Mouse (Mus musculus): Measurements from ENCODE around the gene Slc16a5.
"Not testable (repeated sequence)": the region's sequence is repeated elsewhere in the genome, so short reads cannot be mapped to it uniquely, and the experiment has no call there.

The Slc16a5 gene

DNA sequence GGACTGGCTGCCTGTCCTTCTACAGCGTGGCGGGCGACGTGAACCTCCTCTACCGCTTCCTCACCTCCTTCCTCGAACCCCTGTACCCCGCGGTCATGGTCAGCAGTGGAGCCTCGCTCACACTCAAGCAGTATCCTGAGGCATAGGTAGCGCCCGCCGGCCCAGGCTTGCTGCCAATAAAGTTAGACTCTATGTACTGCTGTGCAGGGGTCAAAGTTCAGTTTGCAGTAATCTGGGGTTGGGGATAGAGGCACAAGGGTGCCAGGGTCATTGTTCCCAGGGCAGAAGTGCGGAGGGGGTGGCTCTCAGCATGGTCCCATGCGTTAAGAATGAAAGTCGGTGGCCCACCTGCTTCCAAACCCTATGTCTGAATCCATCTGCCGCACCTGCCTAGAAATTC lies 14.2 kb upstream of the Slc16a5 start:
- no peak for DNase-seq

DNA sequence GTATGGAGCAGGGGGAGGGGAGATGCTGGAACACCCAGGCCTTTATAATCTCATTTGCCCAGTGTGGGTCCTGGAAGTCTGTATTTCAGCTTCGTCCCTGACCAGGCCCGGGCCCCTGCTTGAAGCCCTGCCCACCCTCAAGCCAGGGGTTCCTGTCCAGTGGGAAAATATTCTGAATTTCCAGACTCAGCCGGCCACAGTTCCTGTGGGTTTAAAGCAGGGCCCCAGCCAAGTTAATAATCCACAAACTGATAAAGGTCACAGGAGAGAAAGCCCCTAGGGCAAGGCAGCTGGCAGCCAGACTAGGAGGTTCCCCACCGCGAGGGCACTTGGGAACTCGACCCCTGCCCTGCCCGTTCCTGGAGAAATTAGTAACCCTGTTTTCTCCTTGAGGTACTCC lies 13.3 kb upstream of the Slc16a5 start:
- no peak for DNase-seq

DNA sequence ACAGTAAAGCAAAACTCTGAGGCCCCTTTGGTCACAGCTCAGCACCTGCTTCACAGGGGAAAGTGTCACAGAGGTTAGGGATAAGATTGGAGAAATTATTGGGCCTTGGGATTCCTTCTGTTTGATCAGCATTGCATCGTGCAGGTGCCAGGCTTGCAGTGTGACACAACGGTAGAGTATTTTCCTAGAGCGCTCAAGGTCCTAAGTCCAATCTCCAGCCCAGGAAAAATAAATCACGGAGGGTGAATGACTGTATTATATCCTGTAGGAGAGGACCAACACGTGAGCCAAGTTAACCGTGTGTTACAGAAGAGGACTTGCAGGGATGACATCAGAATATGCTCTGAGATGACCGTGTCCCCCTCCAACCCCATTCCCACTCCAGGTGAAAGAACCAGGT lies 12.1 kb upstream of the Slc16a5 start:
- DNase-seq, result no peak

DNA sequence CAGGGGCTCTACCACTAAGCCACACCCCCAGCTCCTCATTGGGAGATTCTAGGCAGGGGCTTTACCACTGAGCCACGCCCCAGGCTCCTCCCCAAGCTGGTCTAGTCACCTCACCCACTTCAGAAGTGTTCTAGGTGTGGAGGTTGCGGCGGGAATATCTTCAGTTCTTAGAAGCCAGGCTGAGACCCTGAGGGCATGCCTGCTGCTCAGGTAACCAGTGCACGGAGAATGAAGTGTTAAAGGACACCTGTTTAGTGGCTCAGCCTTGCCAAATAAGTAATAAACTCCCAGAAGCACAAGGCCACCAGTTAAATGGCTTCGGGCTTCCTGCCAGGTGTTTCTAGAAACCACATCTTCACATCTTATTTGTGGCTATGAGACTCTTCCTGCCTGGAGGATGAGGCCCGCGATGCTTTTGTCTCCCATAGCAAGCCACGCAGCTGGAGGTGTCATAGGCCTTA lies 10.5 kb upstream of the Slc16a5 start:
- no peak for DNase-seq

DNA sequence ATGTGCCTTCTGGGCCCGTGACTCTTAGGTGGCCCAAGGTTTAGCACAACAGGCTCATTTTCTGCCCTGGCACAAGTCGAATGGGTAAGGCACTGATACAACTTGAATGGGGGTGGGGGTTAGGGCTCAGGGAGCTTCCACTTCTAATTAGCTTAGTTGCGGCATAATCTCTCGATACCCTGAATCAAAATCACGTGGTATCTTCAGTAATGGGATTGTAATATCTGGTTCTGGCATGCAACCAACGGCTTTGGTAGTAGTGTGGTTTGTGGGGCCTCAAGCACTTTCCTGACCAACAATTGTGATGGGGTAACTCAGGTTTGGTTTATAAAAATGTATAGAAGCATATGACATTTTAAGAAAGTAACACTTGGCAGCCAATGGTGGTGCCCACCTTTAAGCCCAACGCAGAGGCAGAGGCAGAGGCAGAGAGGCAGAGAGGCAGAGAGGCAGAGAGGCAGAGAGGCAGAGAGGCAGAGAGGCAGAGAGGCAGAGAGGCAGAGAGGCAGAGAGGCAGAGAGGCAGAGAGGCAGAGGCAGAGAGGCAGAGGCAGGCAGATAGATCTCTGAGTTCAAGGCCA lies 9.9 kb upstream of the Slc16a5 start:
- DNase-seq, result no peak

DNA sequence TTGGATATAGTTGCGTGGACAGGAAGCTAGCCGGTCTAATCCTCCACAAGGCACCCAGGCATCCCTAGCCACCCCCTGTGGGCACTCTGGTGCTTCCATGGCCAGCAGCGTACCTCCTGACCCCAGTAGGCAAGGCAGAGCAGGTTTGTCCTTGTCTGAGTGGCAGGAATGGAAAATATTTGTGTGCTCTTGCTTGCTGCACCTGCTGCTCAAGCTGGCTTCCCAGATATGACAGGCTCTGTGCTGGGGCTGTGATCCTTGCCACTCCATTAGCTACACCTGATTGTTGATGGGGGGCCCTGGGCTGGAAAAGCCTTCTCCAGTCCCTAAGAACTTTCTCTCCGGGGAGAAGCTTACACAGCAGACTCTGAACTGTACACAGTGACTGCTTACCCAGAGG lies 9.0 kb upstream of the Slc16a5 start:
- DNase-seq, result no peak

DNA sequence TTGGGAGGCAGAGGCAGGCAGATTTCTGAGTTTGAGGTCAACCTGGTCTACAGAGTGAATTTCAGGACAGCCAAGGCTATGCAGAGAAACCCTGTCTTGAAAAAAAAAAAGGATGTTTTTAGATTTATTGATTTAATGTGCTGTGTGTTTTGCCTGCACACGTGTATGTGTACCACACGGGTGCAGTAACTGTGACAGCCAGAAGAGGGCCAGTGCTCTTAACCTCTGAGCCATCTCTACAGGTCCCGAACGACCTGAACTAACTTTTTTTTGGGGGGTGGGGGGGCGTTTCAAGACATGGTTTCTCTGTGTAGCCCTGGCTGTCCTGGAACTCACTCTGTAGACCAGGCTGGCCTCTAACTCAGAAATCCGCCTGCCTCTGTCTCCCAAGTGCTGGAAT lies 7.5 kb upstream of the Slc16a5 start:
- not testable (repeated sequence) for DNase-seq

DNA sequence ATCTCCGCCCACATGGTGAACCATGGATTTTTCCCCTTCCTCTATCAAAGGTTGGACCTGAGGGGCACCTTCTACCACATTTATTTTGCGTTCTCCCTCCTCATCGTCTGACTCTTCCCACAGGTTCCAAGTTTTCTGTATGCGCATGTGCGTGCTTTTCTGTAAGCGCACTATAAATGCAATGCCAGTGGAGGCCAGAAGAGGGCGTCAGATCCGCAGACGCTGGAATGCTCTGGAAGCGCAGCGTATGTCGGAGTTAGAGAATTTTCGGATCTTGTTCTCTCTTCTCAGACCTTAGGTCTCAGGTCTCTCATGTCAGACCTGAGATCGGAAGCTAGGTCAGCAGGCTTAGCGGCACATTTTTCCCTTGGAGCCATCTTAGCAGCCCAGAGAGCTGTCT lies 6.7 kb upstream of the Slc16a5 start:
- no peak for DNase-seq

DNA sequence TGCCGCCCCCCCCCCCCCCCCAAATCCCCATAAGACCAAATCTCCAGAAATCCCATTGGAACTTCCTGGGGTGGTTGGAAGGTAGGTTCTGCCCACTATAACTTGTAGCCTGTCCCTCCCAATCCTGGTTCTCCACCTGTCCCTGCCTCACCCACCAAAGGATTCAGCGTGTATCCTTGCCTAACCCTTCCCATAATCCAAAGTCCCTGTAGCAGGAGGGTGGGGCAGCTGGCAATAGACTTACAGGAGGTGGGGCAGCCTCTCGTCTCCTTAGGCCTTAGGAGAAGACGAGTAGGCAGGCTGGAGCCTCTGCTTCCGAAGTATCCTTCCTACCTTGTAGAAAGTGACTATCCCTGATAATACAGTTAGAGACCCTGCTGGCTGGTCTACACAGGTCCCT lies 6.1 kb upstream of the Slc16a5 start:
- no peak for DNase-seq

DNA sequence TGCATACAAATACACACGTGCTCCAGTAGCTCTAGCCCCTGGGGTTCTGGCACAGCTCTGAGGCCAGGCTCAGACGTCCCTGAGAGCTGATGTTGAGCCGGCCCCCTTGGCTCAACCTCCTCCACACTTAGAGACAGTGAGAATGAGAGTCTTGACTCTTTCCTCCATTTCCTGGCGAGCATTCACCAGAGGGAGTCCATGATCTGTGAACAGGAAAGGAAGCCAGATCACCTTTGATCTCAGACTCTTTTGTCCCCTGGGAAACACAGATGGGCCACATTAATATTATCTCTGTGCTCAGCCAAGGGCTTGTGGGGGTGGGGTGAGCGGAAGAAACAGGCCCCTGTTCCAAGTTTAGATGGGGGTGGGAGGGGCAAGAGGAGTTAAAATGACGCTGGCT lies 4.9 kb upstream of the Slc16a5 start:
- no peak for DNase-seq

DNA sequence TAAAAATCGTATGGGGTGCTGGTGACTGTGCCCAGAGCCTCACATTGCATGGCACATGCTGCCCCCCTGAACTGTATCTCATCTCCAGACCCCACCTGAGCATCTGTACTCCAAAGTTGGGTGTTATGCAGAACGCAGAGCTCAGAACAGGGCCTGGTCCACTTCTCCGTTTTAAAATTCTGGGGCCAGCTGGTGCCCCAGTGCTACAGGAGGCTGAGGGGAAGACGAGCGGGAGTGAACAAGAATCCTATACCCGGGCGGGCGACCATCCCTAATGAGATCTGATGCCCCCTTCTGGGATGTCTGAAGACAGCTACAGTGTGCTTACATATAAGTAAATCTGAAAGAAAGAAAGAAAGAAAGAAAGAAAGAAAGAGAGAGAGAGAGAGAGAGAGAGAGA lies 1.3 kb upstream of the Slc16a5 start:
- DNase-seq, result no peak

DNA sequence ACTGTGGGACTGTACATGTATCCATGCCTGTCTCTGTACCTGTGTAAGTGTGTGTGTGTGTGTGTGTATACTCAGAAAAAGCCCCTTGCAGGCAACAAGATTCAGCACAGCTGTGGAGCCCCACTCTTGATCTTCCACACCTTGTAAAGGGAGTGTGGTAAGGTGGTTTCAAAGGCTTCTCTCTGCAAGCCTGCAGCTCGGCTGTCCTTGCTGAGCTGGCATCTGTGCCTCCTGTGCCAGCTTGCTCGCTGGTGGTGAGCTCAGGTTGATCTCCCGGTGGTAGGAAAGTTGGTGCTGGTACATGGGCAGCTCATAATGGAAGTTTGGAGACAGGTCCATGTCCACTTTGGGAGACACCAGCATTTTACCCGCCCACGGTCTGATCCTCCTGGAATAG lies 430 bp upstream of the Slc16a5 start:
- DNase-seq, result no peak

DNA sequence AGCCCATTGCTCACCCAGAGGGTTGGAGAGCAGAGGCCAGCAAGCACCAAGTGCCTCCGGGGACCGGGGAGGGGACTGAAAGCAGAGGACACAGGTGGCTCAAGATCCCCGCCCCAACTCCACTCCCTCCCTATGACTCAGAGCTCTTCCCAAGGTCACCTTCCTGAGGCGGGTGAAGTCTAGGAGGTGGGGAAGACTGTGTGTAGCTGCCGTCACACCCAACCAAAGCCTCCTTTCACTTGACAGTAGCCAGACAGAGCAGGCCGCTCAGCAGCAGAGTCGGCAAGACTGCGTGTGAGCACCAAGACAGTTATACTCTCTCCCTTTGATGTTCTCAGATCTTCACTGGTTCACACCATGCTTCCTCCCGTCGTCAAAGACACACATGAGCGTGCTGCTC lies 1.1 kb downstream of the Slc16a5 start:
- DNase-seq, result no peak

DNA sequence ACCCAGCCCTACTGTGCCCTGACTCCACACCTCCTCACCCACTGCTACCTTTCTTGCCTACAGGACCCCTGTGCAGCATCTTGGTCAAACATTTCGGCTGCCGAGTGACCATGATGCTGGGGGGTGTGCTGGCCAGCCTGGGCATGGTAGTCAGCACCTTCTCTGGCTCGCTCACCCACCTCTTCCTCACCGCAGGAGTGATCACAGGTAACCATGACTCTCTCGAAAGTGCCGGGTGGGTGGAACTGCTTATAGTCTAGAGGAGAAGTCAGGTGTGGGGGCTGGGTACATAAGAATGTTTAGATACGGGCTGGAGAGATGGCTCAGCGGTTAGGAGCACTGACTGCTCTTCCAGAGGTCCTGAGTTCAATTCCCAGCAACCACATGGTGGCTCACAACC lies 2.6 kb downstream of the Slc16a5 start:
- DNase-seq, result no peak

DNA sequence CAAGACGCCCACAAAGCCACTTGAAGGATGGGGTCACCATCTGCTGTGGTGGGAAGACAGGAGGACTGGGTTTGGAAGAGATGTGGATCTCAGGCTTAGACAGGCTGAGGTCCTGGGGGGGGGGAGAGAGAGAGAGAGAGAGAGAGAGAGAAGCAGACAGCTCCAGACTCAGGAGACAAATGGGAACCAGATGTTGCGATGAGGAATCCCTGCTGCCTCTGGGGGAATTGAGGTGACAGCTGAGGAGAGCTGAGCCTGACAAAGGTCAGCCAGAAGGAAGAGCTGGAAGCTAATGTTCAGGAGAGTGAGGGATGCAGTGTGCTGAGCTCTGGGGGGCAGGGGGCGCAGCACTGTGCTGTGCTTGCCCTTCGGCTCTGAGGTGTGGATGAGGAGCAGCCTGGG lies 4.9 kb downstream of the Slc16a5 start:
- no peak for DNase-seq

DNA sequence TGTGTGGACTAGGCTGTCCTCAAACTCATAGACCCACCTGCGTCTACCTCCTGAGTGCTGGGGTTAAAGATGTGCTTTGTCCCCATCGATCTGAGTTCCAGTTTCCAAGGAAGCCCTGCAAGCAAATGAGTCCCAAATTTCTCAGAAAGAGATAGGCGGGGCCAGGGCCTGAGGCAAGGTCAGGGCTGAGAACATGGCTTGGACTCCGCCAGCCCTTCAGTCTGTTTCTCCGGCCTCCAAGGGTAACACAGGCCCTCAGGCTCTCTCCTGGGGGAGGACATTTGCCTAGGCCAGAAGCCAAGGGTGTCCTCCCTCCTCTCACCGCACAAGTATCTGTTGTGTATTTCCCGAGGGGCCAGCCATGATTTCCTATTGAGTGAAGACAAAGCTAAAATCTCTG lies 9.9 kb downstream of the Slc16a5 start:
- no peak for DNase-seq

DNA sequence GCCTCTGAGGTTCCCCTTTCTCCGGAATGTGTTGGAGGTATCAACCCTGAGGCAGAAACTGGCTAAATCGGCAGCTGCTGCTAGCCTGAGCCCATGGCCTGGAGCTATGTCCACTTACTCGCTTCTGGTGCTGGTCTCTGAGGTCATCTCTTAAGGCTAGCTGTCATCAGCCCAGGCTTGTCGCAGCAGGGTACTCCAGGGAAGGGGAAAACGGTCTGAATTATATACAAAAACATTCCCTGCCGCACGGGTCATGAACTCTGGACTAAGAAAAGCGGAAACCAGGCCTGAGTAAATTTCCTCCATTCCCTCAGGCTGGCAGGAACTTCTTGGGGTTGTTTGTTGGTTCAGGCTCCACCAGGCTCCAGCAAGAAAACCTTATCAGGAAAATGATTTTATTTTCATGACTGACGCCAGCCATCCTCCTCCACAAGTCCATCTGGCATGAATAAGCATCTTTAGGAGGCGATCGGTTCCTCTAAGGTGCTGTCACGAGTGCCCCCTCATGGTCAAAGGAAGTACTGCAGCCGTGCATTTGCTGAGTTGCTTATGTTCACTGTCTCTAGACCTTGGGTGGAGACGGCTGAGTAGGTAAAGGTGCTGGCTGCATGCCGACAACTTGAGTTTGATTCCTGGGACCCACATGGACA lies 11.5 kb downstream of the Slc16a5 start:
- peak; percentile 95 for DNase-seq

DNA sequence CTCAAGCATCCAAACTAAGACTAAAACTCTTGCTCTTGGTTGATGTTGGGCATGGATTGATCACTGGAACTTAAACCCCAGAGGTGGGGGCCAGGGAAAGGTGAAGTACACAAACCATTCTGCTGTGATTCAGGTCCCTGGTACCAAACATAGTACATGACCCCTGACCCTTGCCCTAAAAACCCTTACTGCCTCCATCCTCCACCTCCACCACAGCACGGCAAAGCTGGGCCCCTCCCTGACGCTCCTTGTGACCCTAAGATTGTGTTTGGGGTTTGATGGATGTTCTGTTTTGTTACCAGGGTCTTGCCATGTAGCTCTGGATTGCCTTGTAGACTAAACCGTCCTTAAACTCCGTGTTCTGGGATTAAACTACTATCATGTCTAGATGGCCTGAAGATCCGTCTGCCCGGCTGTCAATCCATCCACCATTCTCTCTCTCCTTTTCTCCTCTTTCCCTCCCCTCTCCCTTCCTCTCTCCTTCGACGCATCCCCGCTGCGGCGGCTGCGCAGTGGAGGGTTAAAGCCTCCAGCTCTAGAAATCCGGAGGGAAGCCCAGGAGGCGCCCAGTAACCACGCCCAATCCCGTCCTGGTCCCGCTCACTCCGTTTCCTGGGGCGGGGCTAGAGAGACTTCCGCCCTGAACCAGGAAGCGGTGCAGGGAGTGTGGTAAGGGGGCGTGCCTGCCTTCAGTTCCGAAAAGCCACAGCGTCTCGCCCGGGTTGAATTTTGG lies 12.9 kb downstream of the Slc16a5 start, which contains the start of gene Armc7:
Gene Armc7 (plus strand): TSS at position 643 of the 733 bp plus-strand sequence.
- peak; percentile 94 for DNase-seq

DNA sequence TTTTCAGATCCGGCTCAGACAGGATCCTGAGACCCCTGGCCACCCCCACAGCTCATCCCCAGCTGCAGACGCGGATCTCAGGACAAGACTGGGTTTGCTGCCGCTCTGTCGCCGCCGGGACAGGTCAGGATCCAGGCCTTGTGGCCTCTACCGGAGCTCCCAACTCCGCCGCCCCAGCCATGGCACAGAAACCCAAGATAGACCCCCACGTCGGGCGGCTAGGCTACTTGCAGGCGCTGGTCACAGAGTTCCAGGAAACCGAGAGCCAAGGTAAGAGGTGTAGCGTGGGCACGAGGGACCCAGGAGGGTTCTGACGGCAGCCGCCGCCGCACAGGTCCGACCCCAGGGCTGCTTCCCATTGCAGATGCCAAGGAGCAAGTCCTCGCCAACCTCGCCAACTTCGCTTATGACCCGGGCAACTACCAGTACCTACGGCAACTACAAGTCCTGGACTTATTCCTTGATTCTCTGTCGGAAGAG lies 13.5 kb downstream of the Slc16a5 start:
- DNase-seq, result no peak

DNA sequence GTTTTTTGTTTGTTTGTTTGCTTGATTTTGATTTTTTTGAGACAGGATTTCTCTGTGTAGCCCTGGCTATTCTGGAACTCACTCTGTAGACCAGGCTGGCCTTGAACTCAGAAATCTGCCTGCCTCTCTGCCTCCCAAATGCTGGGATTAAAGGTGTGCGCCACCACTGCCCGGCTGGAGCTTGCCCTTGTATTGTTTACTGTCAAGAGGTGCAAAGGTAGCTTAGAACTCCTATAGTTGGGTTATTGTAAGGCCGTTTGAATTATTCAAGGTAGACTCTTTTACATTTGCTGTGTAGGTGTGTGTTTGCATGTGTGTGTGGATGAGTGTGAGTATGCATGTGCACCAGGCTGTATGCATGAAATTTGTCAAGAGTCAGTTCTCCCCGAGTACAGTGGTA lies 14.4 kb downstream of the Slc16a5 start:
- not testable (repeated sequence) for DNase-seq

DNA sequence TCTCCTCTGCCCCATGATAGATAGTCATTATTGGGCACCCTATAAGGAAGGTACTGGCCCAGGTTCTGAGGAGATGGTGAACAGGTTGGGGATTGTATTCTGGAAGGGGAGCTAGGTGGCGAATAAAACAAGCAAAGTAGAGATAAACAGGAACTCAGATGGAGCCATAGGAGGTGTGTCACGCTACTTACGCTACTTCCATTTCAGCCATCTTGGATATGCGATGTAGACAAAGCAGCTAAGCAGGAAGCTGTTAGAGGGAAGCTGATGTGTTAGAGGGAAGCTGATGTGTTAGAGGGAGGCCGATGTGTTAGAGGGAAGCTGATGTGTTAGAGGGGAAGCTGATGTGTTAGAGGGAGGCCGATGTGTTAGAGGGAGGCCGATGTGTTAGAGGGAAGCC lies 15.1 kb downstream of the Slc16a5 start:
- DNase-seq, result not testable (repeated sequence)

DNA sequence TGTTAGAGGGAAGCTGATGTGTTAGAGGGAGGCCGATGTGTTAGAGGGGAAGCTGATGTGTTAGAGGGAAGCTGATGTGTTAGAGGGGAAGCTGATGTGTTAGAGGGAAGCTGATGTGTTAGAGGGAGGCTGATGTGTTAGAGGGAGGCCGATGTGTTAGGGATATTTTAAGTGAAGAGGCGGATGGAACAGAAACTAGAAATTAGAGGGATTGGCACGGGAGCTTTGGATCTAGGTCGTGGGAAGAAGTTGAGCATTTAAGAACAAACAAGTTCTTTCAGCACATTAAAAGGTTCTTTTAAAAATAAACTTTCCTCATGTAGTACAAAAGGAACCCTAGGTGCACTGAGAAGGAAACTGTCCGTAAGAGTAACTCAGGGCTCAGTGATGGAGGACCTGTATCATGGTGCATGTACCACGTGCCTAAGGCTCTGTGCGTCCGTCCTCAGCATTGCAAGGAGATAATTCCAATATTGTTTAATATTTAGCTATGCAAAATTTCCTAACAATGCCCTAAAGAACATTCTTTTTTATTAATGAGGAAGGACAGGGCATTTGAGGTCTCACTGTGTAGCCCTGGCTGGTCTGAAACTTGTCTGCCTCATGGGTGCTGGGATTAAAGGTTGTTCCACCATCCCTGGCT lies 16.1 kb downstream of the Slc16a5 start:
- DNase-seq, result no peak

DNA sequence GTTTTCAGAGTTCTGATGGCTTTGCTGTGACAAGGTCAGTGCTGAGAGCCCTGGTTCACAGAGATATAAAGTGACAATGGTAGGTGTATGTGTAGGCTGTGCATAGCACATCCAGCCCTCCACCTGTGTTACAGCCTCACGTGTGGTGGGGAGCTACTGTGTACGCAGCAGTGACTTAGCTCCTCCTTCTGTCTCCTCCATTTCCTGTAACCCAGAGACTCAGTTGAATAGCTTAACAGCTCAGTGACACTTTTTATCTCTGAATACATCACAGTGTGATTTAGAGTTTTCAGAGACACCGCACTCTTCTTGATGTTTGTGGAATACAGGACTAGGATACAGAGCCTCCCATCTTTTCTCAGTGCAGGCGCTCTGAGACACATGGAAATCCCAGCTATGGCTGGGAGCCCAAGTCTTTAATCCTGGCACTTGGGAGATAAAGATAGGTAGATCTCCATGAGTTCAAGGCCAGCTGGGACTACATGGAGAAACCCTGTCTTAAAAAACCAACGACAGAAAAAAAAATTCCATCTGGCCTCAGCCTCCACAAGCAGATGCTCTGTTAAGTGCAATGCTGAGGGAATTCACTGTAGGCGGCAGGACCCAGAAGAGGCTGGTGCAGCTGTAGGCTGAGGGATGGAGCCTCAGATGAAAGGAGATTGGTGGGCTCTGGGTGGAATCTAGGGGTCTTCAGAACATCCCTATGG lies 19.4 kb downstream of the Slc16a5 start:
- no peak for DNase-seq

Data from cerebellum, adult 11-12 months (tissue).